Mouse (Mus musculus) left cerebral cortex, adult 2 months (tissue): ENCODE results near the gene Ogdh. TPM values are rescaled to one million over a fixed set of nuclear protein-coding genes. Genes with fewer than 3 reads are reported as not detected.
"Not testable (repeated sequence)": the region's sequence is repeated elsewhere in the genome, so short reads cannot be mapped to it uniquely, and the experiment has no call there.

Source experiments
- DNase-seq, 2 experiments: peaks; one replicate each; pipeline ENCODE4 v3.0.0; 2021 to 2022; ENCODE audit warnings: low spot score in 2 of 2, mixed read lengths in 1 of 2; ENCODE audit errors: extremely low spot score in 1 of 2
- H3K27ac ChIP-seq: fragments of 200-600 bp; 2 replicates; pipeline ENCODE4 v1.8.1; 2022
- H3K4me3 ChIP-seq: fragments of 200-600 bp; 2 replicates; pipeline ENCODE4 v1.8.1; 2022
- CTCF ChIP-seq: fragments of 200-600 bp; IDR thresholded peaks from 2 replicates; pipeline ENCODE4 v1.8.1; 2022; ENCODE audit warnings: antibody characterized with exemption, mild to moderate bottlenecking, moderate library complexity
- intact Hi-C: fragments of 180-260 bp; cut with DNase I; formaldehyde crosslinking; loops from one replicate; pipeline ENCODE4 v1.15.1; 2025
- long read RNA-seq, 2 experiments: library from polyadenylated mRNA; stranded (forward); transcript quantifications; one replicate each; pipeline ENCODE4 v2.0.0; 2021; ENCODE audit warnings: borderline mapping rate in 2 of 2
- total RNA-seq, 2 experiments: library from RNA; stranded (reverse); gene quantifications; 2 replicates each; pipeline ENCODE4 v1.2.3; 2021

The Ogdh gene
- 100 to 1,000 TPM; 232 to 245 TPM for total RNA-seq
- long read RNA-seq, experiment 1, full-length matches to known transcripts, result 186 of 375 reads
- long read RNA-seq, experiment 1, partial matches to known transcripts, result 81 of 375 reads
- long read RNA-seq, experiment 1, other reads (novel, unspliced or antisense), result 108 of 375 reads
- long read RNA-seq, experiment 2, full-length matches to known transcripts, result 180 of 297 reads
- long read RNA-seq, experiment 2, partial matches to known transcripts, result 56 of 297 reads
- long read RNA-seq, experiment 2, other reads (novel, unspliced or antisense), result 61 of 297 reads

- intact Hi-C loops, result loop anchor here (2.0 kb wide), 1 partner anchor 17 kb away; the partner anchor contains the start of gene Tmed4
- DNase-seq, result peak; percentile 97 to 99
- no peak for TF ChIP-seq CTCF
- Histone ChIP-seq H3K4me3 (peak within 1 kb of the TSS; percentile 92), H3K27ac (peak within 1 kb of the TSS; percentile 97)
These were observed at the start of gene Ogdh for GRCm38 (mm10) chr11:6291401-6292115. TSS of gene Ogdh (plus strand) at chr11:6291633.

GRCm38 (mm10) chr11:6244707-6245106 lies 46.7 kb upstream of the Ogdh start:
- no peak for TF ChIP-seq CTCF
- H3K4me3 ChIP-seq, result no peak overlapping the region
- no peak overlapping the region for H3K27ac ChIP-seq
- intact Hi-C loops, result no loop called here
- DNase-seq, result no peak

DNA sequence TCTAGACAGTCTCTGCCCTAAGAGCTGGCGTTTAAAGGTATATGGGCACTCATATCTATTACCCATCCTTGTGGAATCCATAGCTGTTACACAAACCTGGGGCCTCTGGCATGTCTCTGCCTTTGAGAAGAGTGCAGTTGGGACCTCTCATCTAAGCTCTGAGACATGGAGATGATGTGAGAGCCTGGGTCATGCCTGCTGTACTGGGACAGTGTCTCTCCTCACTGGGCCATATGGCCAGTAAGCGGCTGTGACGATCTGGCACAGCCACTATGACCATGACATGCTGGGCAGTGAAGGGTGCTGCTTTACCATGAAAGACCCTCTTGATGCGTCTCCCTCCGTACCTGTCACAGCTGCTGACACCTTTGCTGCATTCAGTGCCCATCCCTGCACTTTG lies 39.2 kb upstream of the Ogdh start:
- intact Hi-C loops, result no loop called here
- Histone ChIP-seq H3K27ac (no peak overlapping the region), H3K4me3 (no peak overlapping the region)
- no peak for DNase-seq
- TF ChIP-seq CTCF, result no peak

DNA sequence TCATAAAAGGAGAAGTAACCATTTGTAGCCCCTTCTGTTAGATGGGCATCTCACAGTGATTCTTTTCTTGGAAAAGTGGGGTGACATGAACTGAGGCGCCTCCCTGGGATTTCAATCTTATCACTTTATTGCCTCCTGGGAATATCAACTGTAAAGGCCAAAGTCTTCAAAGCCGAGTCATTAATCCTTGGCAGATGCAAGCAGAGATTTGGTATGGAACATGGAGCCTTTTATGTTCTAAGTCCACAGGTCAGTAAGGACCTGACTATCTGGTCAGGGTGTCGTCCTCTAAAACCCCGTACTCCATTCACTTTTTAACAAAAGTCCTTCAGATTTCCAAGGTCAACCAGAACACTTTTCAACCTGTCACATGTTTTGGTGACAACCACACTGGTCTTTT lies 38.6 kb upstream of the Ogdh start:
- Histone ChIP-seq H3K4me3 (no peak overlapping the region), H3K27ac (no peak overlapping the region)
- TF ChIP-seq CTCF, result no peak
- intact Hi-C loops, result no loop called here
- no peak for DNase-seq

- DNase-seq, H3K4me3 ChIP-seq, intact Hi-C loops, H3K27ac ChIP-seq: not testable (repeated sequence)
These were observed 36.8 kb upstream of the Ogdh start for GRCm38 (mm10) chr11:6254602-6255001.

- TF ChIP-seq CTCF, result no peak
- DNase-seq, result no peak
- Histone ChIP-seq H3K27ac (no peak overlapping the region), H3K4me3 (no peak overlapping the region)
- intact Hi-C loops, result no loop called here
These were observed 34.9 kb upstream of the Ogdh start for GRCm38 (mm10) chr11:6256490-6257072.

GRCm38 (mm10) chr11:6259413-6259812 lies 32.0 kb upstream of the Ogdh start:
- Histone ChIP-seq H3K4me3 (no peak overlapping the region), H3K27ac (no peak overlapping the region)
- DNase-seq, result no peak
- TF ChIP-seq CTCF, result no peak
- intact Hi-C loops, result no loop called here

- TF ChIP-seq CTCF, result peak; percentile 97
- Histone ChIP-seq H3K27ac (no peak overlapping the region), H3K4me3 (no peak overlapping the region)
- intact Hi-C loops, result loop anchor here (5.0 to 10.0 kb wide), 2 partner anchors 269 to 297 kb away; no protein-coding TSS in a partner anchor
- peak; percentile 57 to 75 for DNase-seq
These were observed 29.9 kb upstream of the Ogdh start for GRCm38 (mm10) chr11:6261434-6262082.

DNA sequence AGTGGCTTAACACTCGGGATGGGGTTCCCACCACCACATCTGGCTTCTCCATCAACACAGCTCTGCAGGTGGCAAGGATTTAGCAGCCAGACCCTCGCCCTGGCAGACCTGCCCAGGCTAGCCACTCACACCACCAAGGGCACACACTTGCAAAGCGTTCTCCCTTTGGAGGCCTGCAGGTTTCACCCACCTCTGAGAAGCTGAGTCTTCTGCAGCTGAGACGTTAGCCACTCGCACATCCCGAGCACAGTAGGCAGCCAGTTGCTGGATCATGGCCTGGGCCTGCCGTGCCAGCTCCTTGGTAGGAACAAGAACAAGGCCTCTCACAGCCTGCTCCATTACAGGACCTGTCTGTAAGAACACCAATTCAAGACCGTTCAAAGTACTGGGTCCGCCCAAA lies 24.8 kb upstream of the Ogdh start:
- no peak for TF ChIP-seq CTCF
- no peak for DNase-seq
- intact Hi-C loops, result loop anchor here (2.0 to 10.0 kb wide), 2 partner anchors 66 to 302 kb away; partner anchors contain the start of genes A730071L15Rik and Nudcd3
- no peak overlapping the region for H3K27ac ChIP-seq
- H3K4me3 ChIP-seq, result peak overlapping the region; percentile 97

DNA sequence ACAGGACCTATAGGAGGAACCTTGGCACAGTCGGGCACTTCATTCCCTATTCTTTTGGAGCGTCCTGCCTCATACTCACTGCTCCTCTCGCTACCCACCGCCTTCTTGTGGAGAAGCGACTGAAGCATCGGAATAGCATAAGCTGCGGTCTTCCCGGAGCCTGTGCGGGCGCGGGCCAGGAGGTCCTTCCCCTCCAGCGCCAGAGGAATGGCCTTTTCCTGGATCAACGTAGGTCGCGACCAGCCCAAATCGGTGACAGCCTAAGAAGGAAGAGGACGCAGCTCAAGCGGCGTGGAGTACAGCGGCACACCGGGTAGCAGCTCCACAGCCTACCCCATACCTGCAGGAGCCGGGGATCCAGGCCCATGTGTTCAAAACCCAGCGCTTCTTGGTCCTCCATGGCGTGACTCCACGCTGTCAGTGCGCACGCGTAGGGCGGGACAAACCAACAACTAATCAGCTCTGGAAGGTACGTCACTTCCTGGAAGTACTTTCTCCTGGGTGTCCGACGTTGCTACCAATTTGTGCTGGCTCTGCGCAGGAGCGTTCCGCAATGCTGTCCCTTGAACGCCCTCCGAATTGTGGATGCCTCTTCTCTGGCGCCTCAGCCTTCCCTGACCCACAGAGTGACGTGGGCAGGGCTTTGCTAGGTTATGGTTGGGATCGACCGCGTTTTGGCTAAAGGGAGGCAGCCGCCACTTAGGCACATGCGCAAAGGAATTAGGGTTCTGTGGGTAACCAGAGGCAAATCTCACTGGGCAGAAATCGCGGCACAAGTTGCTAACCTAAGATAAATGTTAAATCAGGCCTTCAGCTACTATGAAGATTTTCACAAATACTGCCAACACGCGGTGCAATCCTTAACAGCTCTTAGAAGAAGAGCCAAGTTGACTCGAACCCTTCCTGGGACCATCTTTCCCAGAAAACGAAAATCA lies 23.8 kb upstream of the Ogdh start, which contains the start of gene Ddx56:
Gene Ddx56 (minus strand): TSS at position 453 of the 935 bp plus-strand sequence.
- peak; percentile 85 to 88 for DNase-seq
- intact Hi-C loops, result loop anchor here (2.0 to 10.0 kb wide), 2 partner anchors 67 to 303 kb away; partner anchors contain the start of genes A730071L15Rik and Nudcd3
- no peak for TF ChIP-seq CTCF
- Histone ChIP-seq H3K4me3 (peak within 1 kb of the TSS; percentile 97), H3K27ac (peak within 1 kb of the TSS; percentile 92)
